Mouse (Mus musculus): ENCODE results near the gene Junb.

DNA sequence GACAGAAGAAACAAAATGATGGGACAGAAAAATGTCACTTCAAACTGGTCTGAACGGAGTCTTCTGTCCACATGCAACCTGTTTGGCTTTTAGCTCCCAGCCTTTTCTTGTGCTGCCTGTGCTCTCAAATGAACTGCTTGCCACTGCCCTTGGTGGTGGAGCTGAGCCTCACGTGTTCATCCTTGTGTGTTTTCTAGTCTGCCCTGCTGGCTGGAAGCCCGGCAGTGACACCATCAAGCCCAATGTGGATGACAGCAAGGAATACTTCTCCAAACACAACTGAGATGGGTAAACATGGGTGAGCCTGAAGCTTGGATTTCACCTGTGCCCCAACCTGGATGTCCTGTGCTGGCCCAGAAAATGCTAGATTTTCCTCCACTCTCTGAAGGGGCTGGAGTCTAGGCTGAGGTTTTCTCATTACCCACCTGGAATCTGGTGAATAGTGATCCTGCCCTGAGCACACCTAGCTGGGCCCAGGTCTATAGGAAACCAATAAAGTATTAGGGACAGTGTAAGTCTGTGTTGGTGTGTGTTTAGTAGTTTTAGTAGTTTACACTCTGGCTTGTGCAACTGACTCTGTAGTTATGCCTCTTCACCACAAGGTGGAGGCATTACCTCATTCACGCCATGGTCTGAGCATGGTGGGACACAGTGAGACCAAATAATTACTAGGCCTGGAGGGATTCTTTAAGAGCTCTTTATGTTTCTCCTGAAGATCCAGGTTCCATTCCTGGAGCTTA, 4.5 kb downstream of the Junb start:
- TF ChIP-seq CTCF (IDR thresholded peaks at IDR 0.05; ENCODE audit: low read depth) (peak; percentile 97), EP300 (IDR thresholded peaks at IDR 0.05; ENCODE audit: low read depth) (no peak)

Measured in liver, postnatal 0 days (tissue).